Mouse (Mus musculus) myocyte (in vitro differentiated cells): ENCODE measurements around the gene Iglon5.

Experiments used
- CEBPB ChIP-seq: IDR thresholded peaks from 2 replicates; pipeline ENCODE4 v1.6.1; 2011; ENCODE audit warnings: mild to moderate bottlenecking, moderate library complexity; ENCODE audit not compliant: poor library complexity, insufficient read depth, severe bottlenecking
- E2F4 ChIP-seq: IDR thresholded peaks from one replicate; pipeline ENCODE4 v1.6.1; 2011; ENCODE audit warnings: mild to moderate bottlenecking, control low read depth, moderate library complexity; ENCODE audit not compliant: insufficient read depth
- POLR2A ChIP-seq: IDR thresholded peaks from one replicate; pipeline ENCODE4 v1.6.1; 2011; ENCODE audit warnings: low read depth, mild to moderate bottlenecking, control low read depth, moderate library complexity; ENCODE audit not compliant: insufficient read length
- POLR2AphosphoS2 ChIP-seq: IDR thresholded peaks from one replicate; pipeline ENCODE4 v1.6.1; 2011; ENCODE audit warnings: low read depth, control low read depth; ENCODE audit not compliant: insufficient read length
- USF1 ChIP-seq: IDR thresholded peaks from one replicate; pipeline ENCODE4 v1.6.1; 2011; ENCODE audit warnings: low read depth, mild to moderate bottlenecking, control low read depth, moderate library complexity

DNA sequence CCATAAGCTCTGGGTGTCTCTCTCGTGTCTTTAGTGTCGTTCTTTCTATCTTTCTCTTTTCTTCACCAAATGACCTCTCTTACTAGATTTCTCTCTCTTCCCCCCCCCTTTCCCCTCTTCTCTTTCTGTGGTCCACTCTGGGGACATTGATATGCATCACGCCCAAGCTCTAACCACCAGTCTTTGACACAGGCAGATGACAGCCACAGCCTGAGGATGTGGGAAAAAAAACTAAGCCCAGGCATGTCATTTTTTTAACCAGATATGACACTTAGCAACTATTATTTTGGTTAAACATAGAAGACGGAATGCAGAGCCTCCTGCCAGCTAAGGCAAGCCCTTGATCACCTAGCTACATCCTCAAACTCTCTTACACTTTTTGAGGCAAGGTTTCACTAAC lies 51.3 kb downstream of the Iglon5 start:
- TF ChIP-seq POLR2A (no peak), CEBPB (no peak), USF1 (no peak), POLR2AphosphoS2 (no peak), E2F4 (no peak)
